Mouse (Mus musculus) left cerebral cortex, adult 11 months (tissue): ENCODE results near the gene Rasgrp2.

Source experiments
- DNase-seq: peaks from one replicate; pipeline ENCODE4 v3.0.0; 2022; ENCODE audit warnings: low spot score

The Rasgrp2 gene

GRCm38 (mm10) chr19:6427653-6428434, 28.7 kb downstream of the Rasgrp2 start:
- no peak for DNase-seq

- DNase-seq = no peak
Measured at GRCm38 (mm10) chr19:6428501-6429200, 29.5 kb downstream of the Rasgrp2 start.

GRCm38 (mm10) chr19:6443016-6443415, 43.9 kb downstream of the Rasgrp2 start:
- no peak for DNase-seq

- no peak for DNase-seq
Measured at GRCm38 (mm10) chr19:6445761-6446423, 46.8 kb downstream of the Rasgrp2 start.

- no peak for DNase-seq
Measured at GRCm38 (mm10) chr19:6446736-6447437, 47.7 kb downstream of the Rasgrp2 start.

- no peak for DNase-seq
Measured at GRCm38 (mm10) chr19:6448752-6449151, 49.6 kb downstream of the Rasgrp2 start.

- DNase-seq = no peak
Measured at GRCm38 (mm10) chr19:6449841-6450240, 50.7 kb downstream of the Rasgrp2 start.

GRCm38 (mm10) chr19:6452030-6452494, 52.9 kb downstream of the Rasgrp2 start:
- peak; percentile 88 for DNase-seq

GRCm38 (mm10) chr19:6452672-6453310, 53.7 kb downstream of the Rasgrp2 start:
- no peak for DNase-seq

- DNase-seq = peak; percentile 61
Measured at GRCm38 (mm10) chr19:6453349-6453748, 54.2 kb downstream of the Rasgrp2 start.

GRCm38 (mm10) chr19:6454041-6454720, 55.0 kb downstream of the Rasgrp2 start:
- no peak for DNase-seq

GRCm38 (mm10) chr19:6459504-6459903, 60.4 kb downstream of the Rasgrp2 start:
- DNase-seq = no peak

- DNase-seq = no peak
Measured at GRCm38 (mm10) chr19:6462841-6463240, 63.7 kb downstream of the Rasgrp2 start.

- DNase-seq = peak; percentile 68
Measured at GRCm38 (mm10) chr19:6464306-6465071, 65.3 kb downstream of the Rasgrp2 start.
